Mouse (Mus musculus) spleen, postnatal 4 days (tissue): ENCODE data around the gene Olfr1349.
"Not testable (repeated sequence)": the region's sequence is repeated elsewhere in the genome, so short reads cannot be mapped to it uniquely, and the experiment has no call there.

Experiments used
- DNase-seq, 2 experiments: peaks; one replicate each; pipeline ENCODE4 v3.0.0; 2022; ENCODE audit warnings: low spot score in 2 of 2

The Olfr1349 gene

DNA sequence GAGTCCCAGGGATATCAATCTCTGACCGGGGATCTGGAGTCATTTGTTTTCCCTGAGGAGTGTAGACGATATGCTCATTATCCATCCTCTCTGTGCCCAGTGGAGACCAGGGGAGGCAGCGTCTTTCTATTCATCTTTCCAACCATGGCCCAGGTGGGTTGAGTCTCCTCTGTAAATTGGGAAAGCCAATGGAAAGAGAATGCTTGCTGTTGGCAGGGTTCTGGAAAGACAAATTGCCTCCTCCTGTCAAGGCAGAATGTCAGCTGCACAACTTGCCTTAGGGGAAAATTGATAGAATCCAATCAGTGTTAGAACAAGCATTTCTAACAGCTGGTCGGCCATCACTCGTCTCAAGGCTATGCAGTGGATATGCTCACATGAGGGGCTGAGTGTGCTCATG lies at the start of gene Olfr1349:
TSS of gene Olfr1349 (minus strand) at position 101 of the 400 bp plus-strand sequence.
- DNase-seq, result no peak

DNA sequence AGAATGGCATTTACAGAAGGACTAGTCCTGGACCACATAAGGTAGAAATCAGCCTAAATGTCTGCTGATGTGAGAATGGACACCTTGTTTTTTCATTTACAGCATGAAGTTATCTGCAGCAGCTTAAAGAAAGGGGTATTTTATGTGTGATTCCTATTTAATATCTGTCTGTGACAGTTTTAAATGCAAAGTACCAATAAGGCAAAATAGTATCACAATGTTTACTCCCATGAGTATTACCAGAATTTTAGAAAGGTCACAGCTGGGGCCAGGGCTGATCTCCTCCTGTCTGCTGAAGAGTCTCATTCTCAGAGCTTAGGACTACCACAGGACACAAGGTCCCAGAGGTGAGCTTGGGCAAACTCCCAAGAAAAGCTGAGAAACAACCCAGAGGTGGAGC lies 41.8 kb upstream of the Olfr1349 start, which contains the start of gene Olfr1350:
TSS of gene Olfr1350 (plus strand) at position 301 of the 400 bp plus-strand sequence.
- no peak for DNase-seq

DNA sequence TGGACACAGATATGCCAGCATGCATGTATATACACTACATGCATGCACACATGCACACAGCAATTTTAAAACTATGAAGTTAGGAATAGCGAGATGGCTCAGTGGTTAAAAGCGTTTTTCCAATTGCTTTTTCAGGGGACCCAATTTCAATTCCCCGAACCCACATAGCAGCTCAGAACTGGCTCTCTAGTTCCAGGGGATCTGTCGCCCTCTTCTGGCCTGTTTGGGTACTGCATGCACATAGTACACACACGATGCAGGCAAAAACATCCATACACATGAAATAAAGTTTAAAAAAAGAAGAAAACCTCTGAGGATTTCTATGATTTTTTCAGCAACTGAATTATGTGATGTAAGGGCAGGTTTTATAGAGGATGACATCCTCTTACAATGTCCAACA lies 3.4 kb upstream of the Olfr1349 start:
- no peak for DNase-seq

GRCm38 (mm10) chr7:6525001-6525400 lies 2.3 kb upstream of the Olfr1349 start:
- DNase-seq, result no peak

GRCm38 (mm10) chr7:6521666-6522065 lies 1.1 kb downstream of the Olfr1349 start:
- DNase-seq, result no peak

- DNase-seq, result no peak
Measured at GRCm38 (mm10) chr7:6508648-6509047, 14.1 kb downstream of the Olfr1349 start, which contains the start of gene Olfr1348. TSS of gene Olfr1348 (minus strand) at chr7:6508748.

GRCm38 (mm10) chr7:6499655-6500054 lies 23.1 kb downstream of the Olfr1349 start, which contains the start of gene Olfr1347:
TSS of gene Olfr1347 (minus strand) at chr7:6499755.
- no peak for DNase-seq

DNA sequence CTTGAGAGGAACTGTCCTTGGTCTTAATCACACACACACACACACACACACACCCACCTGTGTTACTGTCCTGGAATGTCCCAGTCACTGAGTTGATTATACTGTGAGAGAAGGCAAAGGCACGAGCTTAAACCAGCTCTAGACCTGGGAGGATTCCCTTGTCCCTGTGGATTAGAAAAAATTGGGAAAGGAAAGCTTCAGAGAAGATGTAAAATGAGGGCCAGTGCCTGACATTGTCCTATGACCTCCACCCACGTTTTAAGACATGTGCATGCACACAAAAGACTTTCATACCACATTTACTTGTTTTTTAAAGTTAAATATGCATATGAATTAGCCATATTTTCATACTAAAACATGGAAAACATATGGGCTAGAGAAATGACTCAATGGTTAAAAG lies 35.9 kb downstream of the Olfr1349 start, which contains the start of gene Olfr5:
TSS of gene Olfr5 (minus strand) at position 101 of the 400 bp plus-strand sequence.
- DNase-seq, result no peak

DNA sequence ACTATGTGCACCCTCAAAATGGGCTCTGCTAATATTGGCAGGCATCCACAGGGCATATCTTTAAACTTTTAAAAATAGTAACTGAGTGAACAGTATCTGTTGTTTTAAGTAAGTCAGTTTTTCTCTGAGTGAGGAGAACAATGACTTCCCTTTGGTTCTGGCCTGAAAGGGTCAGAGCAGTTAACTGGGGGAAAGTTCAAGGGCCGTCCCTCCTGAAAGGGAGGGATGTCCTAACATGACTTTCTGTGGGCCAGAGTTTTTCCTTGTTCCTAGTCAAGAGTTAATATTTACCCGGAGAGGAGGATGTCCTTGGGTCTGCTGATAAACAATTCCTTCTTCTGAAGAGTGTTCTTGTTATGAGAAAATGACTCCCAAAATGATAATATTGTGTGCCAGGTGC lies 45.1 kb downstream of the Olfr1349 start:
- DNase-seq, result not testable (repeated sequence)

DNA sequence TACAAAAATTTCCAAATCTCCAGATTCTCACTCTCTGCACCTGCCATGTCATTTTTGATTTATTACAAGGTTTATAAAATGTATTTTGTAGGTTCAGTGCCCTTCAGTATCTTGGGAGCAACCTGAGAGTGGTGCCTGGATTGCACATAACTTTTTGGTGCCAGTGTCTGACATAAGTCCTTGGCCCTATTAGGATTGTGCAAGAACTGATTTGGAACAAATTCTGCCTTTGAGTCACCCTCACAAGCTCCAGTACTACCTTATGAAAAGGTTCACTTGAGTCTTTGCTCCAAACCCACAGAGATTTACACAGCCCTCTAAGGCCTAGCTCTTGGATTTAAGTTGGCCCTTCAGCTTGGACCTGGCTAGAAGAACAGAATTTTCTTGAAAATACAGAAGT lies 55.8 kb downstream of the Olfr1349 start, which contains the start of gene Olfr1346:
TSS of gene Olfr1346 (plus strand) at position 151 of the 400 bp plus-strand sequence.
- DNase-seq, result no peak
